ENCODE assay signal across 13 mouse cellular contexts in the genomic region with DNA sequence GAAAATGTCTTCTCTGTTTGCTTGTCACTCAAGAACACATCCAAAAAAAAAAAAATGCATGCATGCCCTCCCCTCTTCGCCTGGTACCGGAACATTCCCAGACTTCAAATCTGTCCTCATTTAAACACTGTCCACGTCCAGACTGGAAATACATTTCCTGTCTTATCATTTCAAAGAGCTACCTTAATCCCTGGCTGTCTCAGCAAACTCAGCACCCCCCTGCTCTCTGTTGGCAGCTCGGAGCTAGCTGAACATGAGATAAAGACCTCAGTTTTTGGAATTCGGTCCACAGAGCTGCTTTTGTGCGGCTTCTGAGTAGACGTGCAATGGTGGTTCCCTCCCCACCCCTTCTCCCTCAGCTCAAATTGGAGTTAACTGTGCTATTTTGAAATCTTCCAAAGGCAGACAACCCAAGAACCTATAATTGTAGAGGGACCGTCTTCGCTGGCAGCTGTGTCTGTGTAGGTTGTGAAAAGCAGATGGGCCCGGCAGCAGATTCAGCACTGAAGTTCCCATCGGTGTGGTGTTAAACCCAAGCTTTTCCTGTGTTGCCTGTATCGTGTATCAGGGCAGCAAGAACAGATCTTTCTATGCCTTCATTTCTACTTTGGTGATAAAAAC. TPM values are rescaled to one million over a fixed set of nuclear protein-coding genes. Genes with fewer than 3 reads are reported as not detected.
DNase-seq lines count a peak whose midpoint lies in the region; ATAC-seq lines count a peak whose summit lies in the region.
"Had no signal": no experiment of that assay in that cellular context is flagged by ENCODE, and none has a peak within 500 bp of the region (broad histone marks: within the 10 kb centered on the region; RNA-seq: fewer than 3 reads in every experiment).

No protein-coding gene starts in this region.

- DNase-seq in layer of hippocampus, adult 18-20 months (ENCODE audit: low spot score in 2 of 2): peak; percentile 13 to 50
- DNase-seq in layer of hippocampus, postnatal 10 days (ENCODE audit: low spot score in 2 of 2): no peak
- DNase-seq in frontal cortex, postnatal 25 days (ENCODE audit: low spot score in 2 of 2): peak; percentile 40 to 46
- peak; percentile 85 for DNase-seq in left cerebral cortex, adult 9 months (ENCODE audit: low spot score in 2 of 2)
- DNase-seq in right cerebral cortex, postnatal 4 days: peak; percentile 39
- no peak for DNase-seq in gastrocnemius, postnatal 14 days
- DNase-seq: adrenal gland, postnatal 36 days; cerebellum, adult 2 months; spleen, adult 18-20 months had no signal

- intact Hi-C loops in gastrocnemius, postnatal 14 days (cut with DNase I; ENCODE audit: low total_unique reads): no loop called here

- ATAC-seq in granulocyte monocyte progenitor cell, adult 5-6 weeks (replicated peaks; ENCODE audit: poor library complexity, severe bottlenecking): no peak
- ATAC-seq: forebrain, embryonic 13.5 days; intestine, embryonic 15.5 days had no signal

RNA-seq across cellular contexts. Expression of a gene that starts 10.8 kb away (rescaled TPM):
- 10 to 100 TPM; 34.8 to 39.9 TPM for total RNA-seq in layer of hippocampus, adult 18-20 months (2021)
- total RNA-seq in layer of hippocampus, postnatal 10 days (2021): 10 to 100 TPM; 56.5 to 64.7 TPM
- total RNA-seq in gastrocnemius, postnatal 14 days (2021): 10 to 100 TPM; 43.5 to 49.8 TPM
- total RNA-seq in granulocyte monocyte progenitor cell, adult 5-6 weeks (2014; fragmentation: Nextera tagmentation): 10.4 and 21.0 TPM in 2 replicates
- total RNA-seq in granulocyte monocyte progenitor cell, adult 5-6 weeks (2017): 11.1 and 18.4 TPM in 2 replicates

RNA-seq across cellular contexts. Expression of a gene that starts 27.6 kb away (rescaled TPM):
- not detected for total RNA-seq in layer of hippocampus, adult 18-20 months (2021)
- total RNA-seq in layer of hippocampus, postnatal 10 days (2021): not detected
- not detected for total RNA-seq in gastrocnemius, postnatal 14 days (2021)
- not detected in 2 replicates for total RNA-seq in granulocyte monocyte progenitor cell, adult 5-6 weeks (2014; fragmentation: Nextera tagmentation)
- total RNA-seq in granulocyte monocyte progenitor cell, adult 5-6 weeks (2017): not detected in 2 replicates
- total RNA-seq: adrenal gland, postnatal 36 days; neutrophil, adult 5-6 weeks had no signal

Comparison
In these comparisons a context has a peak if more than half of its experiments do, and no peak if none do; other contexts are left out.
1. DNase-seq: peak in layer of hippocampus, adult 18-20 months (2 of 2), frontal cortex, postnatal 25 days (2 of 2), left cerebral cortex, adult 9 months (2 of 2) and right cerebral cortex, postnatal 4 days (single experiment); none in layer of hippocampus, postnatal 10 days (0 of 2) and gastrocnemius, postnatal 14 days (single experiment).